Mouse (Mus musculus): ENCODE results near the gene Iqgap1.
"Not testable (repeated sequence)": the region's sequence is repeated elsewhere in the genome, so short reads cannot be mapped to it uniquely, and the experiment has no call there.

The Iqgap1 gene

GRCm38 (mm10) chr7:80754086-80754485, 71.7 kb downstream of the Iqgap1 start:
- DNase-seq = no peak

DNA sequence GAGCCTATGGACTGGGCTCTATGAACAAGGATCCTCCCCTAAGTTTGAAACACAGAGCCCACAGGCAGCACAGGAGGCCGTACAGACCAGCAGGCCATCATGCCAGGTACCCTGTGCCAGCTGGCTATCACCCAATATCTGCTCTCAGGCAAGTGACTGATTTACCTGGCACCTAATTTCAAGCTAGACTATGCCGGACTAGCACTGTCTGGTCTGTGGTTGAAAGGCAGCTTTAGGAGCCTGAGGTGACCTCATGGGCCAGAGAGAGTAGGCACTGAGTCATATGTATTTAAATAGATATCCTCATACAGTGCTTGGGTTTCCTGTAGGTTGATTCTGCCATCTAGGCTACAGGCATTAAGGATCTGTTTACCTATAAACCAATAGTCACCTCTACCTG, 72.2 kb downstream of the Iqgap1 start:
- DNase-seq = no peak

GRCm38 (mm10) chr7:80749624-80750023, 76.2 kb downstream of the Iqgap1 start:
- DNase-seq = no peak

DNA sequence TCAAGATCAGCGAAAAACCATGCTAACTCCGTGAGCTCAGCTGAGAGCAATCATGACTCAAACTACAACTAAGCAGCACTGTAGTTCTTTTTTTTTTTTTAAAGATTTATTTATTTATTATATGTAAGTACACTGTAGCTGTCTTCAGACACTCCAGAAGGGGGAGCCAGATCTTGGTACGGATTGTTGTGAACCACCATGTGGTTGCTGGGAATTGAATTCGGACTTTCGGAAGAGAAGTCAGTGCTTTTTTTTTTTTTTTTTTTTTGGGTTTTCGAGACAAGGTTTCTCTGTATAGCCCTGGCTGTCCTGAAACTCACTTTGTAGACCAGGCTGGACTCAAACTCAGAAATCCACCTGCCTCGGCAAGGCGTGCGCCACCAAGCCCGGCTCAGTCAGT, 76.7 kb downstream of the Iqgap1 start:
- not testable (repeated sequence) for DNase-seq

- DNase-seq = no peak
Observed at GRCm38 (mm10) chr7:80747371-80747770, 78.4 kb downstream of the Iqgap1 start.

DNA sequence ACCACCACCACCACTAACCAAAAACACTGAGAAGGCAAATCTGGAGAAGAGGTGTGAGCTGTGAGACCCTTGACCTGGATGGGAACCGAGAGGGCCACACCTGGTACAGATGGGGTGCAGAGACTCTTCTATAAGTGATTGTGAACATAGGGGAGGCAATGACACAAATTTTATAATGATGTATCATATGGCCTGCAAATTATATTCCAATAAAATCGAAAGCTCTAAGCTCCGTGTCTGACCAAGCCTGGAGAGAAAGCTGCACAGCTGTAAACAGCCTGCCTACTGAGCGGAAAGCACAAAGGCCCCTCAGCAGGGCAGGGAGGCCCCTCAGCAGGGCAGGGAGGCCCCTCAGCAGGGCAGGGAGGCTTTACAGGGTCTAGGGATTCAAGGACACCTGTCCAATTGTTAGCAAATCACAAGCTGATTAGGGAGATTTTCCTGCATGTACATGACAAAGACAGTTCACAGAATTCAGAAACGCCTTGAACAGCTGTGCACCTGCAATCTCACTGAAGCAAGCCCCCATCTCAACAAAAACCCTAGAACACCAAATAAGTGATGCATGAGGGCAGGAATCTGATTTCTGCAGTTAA, 79.5 kb downstream of the Iqgap1 start:
- no peak for DNase-seq

- no peak for DNase-seq
Observed at GRCm38 (mm10) chr7:80745746-80746145, 80.0 kb downstream of the Iqgap1 start.

DNA sequence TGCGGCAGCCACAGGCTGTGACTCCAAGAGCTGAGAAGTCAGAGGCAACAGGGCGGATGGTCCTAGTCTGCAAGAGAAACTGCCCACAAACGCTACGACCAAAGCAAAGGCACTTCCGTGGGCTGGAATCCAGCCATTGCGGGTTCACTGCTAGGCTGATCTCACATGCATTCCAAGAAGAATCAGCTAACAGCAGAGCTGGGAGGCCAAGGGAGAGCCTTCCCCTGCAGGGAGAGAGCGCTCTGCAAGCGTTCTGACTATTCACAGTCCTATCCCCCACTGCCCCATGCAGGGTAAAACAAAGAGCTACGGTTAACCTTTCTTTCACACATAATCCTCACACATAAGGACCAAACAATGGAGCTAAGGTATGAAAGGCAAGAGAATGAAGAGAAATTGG, 80.5 kb downstream of the Iqgap1 start:
- no peak for DNase-seq

GRCm38 (mm10) chr7:80743920-80744630, 81.7 kb downstream of the Iqgap1 start:
- no peak for DNase-seq

GRCm38 (mm10) chr7:80742671-80743070, 83.1 kb downstream of the Iqgap1 start:
- no peak for DNase-seq

GRCm38 (mm10) chr7:80740954-80741353, 84.8 kb downstream of the Iqgap1 start:
- peak; percentile 50 for DNase-seq

DNA sequence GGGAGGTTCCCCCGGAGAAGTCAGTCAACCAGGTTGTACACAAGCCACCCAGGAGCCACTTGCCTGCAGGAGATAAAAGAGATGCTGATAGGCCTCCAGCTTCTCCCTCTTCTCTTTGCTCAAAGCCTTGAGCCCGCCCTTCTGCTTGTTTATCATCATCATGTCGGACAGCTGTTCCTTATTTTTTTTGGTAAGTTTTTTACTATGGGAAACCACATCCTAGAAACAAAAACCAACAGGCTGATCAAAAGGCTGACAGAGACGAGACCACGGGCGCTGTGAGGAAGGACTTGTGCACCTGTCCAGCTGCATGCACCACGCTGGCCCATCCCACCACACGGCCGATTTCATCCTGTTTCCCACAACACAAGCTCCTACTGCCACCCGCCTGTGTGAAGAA, 89.6 kb downstream of the Iqgap1 start:
- DNase-seq = no peak

DNA sequence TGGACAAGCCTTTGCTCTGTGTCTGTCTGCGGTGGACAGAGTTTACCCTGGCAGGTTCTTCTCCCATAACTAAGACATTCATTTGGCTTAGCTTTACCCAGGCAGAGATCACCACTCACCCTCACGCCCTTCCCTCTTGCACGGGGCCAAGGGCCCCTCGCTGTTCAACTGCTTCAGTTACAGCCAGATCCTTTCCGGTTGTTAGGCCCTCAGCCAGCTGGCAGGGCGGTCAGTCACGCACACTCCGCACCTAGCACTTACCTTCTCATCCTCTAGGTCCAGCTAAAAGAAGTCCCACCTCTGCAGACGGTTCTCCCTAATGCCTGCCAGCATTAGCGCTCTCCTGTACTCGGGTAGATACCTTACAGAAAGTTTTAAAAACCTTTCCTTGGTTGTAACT, 92.8 kb downstream of the Iqgap1 start:
- no peak for DNase-seq

DNA sequence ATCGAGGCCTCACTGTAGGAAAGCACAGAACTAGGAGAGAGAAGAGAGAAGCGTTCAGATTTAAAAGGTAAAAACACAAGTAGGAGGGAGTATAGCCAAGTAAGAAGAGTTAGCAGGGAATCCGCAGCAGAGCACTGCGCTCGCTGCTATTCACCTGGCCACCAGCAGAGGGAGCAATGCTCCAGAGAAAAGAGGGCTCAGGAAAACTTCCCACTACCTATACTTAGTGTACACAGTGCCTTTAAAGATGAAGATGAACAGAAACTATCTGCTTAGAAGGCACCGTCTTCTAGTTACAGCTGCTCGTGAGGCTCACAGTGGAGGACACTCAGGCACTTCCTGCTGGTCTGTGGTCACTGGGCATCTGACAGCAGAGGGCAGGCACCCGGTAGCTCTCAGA, 96.1 kb downstream of the Iqgap1 start:
- DNase-seq = peak; percentile 77

DNA sequence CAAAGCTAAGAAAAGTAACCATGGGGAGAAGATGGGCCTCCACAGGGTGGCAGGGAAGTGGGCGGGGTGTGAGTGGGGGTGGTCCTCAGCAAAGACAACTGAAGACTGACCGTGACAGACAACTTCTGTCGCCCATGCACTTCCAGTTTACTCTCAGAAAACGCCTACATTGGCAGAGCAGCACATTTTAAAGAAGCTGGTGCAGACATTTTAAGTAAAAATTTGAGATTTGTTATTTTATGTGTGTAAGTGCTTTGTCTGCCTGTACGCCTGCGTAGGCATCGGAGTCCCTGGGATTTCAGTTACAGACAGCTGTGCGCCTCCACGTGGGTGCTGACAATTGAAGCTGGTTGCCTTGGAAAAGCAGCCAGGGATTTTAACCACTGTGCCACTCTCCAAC, 104.7 kb downstream of the Iqgap1 start:
- peak; percentile 61 for DNase-seq

GRCm38 (mm10) chr7:80719582-80719981, 106.2 kb downstream of the Iqgap1 start:
- no peak for DNase-seq

DNA sequence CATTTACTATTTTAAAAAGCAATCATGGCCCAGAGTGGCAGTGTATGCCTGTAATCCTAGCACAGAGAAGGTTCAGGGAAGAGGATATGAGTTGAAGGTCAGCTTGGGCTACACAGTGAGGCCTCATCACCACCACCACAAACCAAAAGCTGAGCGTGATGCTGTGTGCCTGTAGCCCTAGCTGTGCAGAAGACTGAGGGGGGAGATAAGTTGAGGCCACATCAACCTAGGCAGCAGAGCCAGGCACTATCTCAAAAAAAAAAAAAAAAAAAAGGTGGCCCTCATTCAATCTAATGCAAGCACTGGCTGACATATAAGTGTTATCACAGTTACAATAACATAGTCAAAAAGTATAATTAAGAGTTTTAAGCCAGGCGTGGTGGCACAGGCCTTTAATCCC, 106.7 kb downstream of the Iqgap1 start:
- no peak for DNase-seq

DNA sequence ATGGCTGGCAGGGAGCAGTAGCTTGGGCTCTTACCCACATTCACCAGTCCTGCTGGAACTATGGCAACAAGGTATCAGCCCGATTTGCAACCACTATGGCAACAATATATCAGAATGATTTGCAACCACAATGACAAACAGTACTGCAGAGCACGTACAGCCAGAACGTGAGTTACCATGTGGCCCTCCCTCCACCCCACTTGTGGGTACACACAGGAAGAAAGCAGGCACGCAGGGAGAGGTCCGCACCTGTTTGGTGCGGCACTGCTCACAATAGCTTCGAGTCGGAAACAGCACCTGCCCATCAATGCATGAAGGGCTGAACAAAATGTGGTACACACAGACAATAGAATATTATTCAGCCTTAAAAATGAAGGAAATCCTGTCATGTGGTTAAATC, 107.3 kb downstream of the Iqgap1 start:
- no peak for DNase-seq

DNA sequence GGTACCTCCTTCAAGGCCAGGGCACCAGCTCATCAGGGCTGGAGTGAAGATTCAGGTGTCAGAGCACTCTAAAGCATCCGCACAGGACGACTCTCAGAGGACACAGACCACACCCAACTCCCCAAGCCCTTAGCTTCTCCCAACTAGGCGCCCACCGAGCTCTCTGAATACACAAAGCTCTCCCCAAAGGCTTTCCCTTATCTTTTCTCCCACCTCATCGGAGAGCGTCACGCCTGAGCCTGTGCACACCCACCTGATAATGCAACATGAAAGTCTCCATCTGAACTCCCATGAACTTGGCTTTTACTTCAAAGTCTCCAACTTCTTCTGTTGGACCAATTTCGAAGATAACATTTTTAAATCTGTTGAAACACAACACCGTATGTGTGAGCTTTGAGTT, 109.0 kb downstream of the Iqgap1 start:
- no peak for DNase-seq

GRCm38 (mm10) chr7:80715306-80715705, 110.5 kb downstream of the Iqgap1 start:
- DNase-seq = peak; percentile 51

DNA sequence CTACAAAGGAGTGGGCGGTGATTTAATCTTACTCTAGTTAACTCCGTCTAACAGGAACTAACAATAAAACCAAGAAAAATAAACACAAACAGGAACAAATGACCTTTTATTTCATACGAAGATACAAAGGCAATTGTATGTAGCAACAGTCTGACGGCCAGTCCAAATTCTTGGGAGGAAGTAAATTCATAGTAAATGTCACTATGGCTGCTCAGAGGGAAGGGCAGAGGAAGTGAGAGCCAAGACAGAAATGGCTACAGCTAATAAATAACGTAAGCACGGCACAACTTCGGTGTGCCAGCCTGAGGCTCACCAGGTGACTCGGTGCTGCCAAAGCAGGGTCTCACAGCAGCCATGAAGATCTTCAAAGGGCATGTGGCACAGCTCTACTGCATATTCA, 114.3 kb downstream of the Iqgap1 start:
- no peak for DNase-seq

GRCm38 (mm10) chr7:80710333-80710732, 115.4 kb downstream of the Iqgap1 start:
- DNase-seq = no peak

- no peak for DNase-seq
Observed at GRCm38 (mm10) chr7:80704066-80704465, 121.7 kb downstream of the Iqgap1 start.

- DNase-seq = no peak
Observed at GRCm38 (mm10) chr7:80702510-80702909, 123.3 kb downstream of the Iqgap1 start.

DNA sequence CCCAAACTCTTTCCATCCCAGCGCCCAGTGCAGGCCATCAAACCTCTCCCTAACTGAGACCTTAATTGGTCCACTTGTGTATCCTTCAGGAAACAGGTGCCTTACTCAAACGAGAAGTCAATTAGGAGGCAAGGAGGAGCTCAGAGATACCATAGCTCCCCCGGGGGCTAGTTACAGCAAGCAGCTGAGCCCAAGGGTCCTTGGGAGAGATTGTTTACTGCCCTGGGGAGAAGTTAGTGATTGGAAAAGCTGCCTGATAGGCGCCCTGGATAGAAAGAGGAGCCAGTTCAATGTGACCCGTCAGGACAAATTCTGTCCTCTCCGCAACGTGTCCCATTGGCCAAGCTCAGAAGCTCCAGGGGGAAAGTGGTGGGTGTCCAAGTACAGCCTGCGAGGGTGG, 126.1 kb downstream of the Iqgap1 start:
- DNase-seq = no peak

All from right cerebral cortex, postnatal 25 days (tissue).